Comparison of ENCODE assay signal across 9 mouse cellular contexts in the genomic region with DNA sequence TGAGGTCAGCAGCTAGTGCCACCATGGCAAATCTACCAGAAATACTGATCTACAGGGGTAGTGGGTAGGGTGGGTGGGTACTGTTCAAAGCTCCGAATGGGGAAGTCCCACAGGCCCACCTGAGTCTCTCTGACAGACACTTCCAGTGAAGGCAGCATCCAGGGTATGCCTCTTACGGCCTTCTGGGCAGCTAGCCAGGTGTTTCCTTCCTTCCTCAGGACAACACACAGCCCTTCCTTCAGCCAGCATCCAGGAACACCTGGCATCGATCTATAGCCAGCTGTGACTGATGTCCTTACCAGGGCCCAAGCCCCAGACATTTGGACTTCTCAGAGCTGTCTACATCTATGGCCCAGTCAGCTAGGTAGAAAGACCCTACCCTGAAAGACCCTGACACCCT. TPM values are rescaled to one million over a fixed set of nuclear protein-coding genes. Genes with fewer than 3 reads are reported as not detected.
A peak's percentile ranks its signal among the peaks of the same experiment; 100 is the strongest.
DNase-seq lines count a peak whose midpoint lies in the region; ATAC-seq and TF ChIP-seq lines count a peak whose summit lies in the region.
"Had no signal": no experiment of that assay in that cellular context is flagged by ENCODE, and none has a peak within 500 bp of the region (broad histone marks: within the 10 kb centered on the region; RNA-seq: fewer than 3 reads in every experiment).

No protein-coding gene starts in this region.

- no peak overlapping the region for H3K4me3 ChIP-seq in hindbrain, postnatal 0 days (ENCODE audit: low read length)
- H3K4me3 ChIP-seq in hindbrain, embryonic 13.5 days = no peak overlapping the region
- no peak overlapping the region for H3K4me3 ChIP-seq in intestine, embryonic 15.5 days (replicated peaks)

- H3K4me1 ChIP-seq in hindbrain, postnatal 0 days (ENCODE audit: insufficient read depth, low read length) = peaks cover 35% of the 10 kb centered on the region
- H3K4me1 ChIP-seq in hindbrain, embryonic 13.5 days (replicated peaks) = peaks cover 53% of the 10 kb centered on the region
- peaks cover 23% of the 10 kb centered on the region for H3K4me1 ChIP-seq in intestine, embryonic 15.5 days (replicated peaks)

- DNase-seq in hindbrain, postnatal 0 days (ENCODE audit: low spot score) = no peak
- peak; percentile 14 to 50 for DNase-seq in urinary bladder, postnatal 4 days (ENCODE audit: low spot score in 2 of 2)
- DNase-seq in urinary bladder, adult 2 months (ENCODE audit: low spot score) = no peak
- peak; percentile 83 to 86 for DNase-seq in kidney, postnatal 25 days
- DNase-seq in retina, embryonic 14.5 days (ENCODE audit: low spot score) = no peak
- DNase-seq in c-Kit-positive CD71-positive TER-119-positive erythroid progenitor cells, embryonic 14.5 days (ENCODE audit: low spot score) = no peak

- H3K36me3 ChIP-seq in hindbrain, postnatal 0 days (ENCODE audit: insufficient read depth, low read length) = peaks cover 7% of the 10 kb centered on the region; the same call in 1 of the 2 replicates
- peaks cover 56% of the 10 kb centered on the region for H3K36me3 ChIP-seq in hindbrain, embryonic 13.5 days
- H3K36me3 ChIP-seq in intestine, embryonic 15.5 days = peaks cover 13% of the 10 kb centered on the region

- no peak overlapping the region for H3K4me2 ChIP-seq in hindbrain, postnatal 0 days (ENCODE audit: low read depth, low read length)
- no peak overlapping the region for H3K4me2 ChIP-seq in hindbrain, embryonic 13.5 days
- H3K4me2 ChIP-seq in intestine, embryonic 15.5 days (replicated peaks) = no peak overlapping the region

- no peaks in the 10 kb centered on the region for H3K27me3 ChIP-seq in hindbrain, postnatal 0 days (ENCODE audit: insufficient read depth, low read length)
- H3K27me3 ChIP-seq in hindbrain, embryonic 13.5 days = no peaks in the 10 kb centered on the region
- H3K27me3 ChIP-seq in intestine, embryonic 15.5 days (replicated peaks) = no peaks in the 10 kb centered on the region

- 71% methylated on average over 3 of the region's 3 CpGs for WGBS in hindbrain, postnatal 0 days
- 86% methylated on average over 3 of the region's 3 CpGs for WGBS in hindbrain, embryonic 13.5 days
- WGBS in intestine, embryonic 15.5 days = 68% methylated on average over 3 of the region's 3 CpGs

- peak overlapping the region; percentile 20; the same call in 1 of the 2 replicates for H3K27ac ChIP-seq in hindbrain, postnatal 0 days
- no peak overlapping the region for H3K27ac ChIP-seq in hindbrain, embryonic 13.5 days
- no peak overlapping the region for H3K27ac ChIP-seq in intestine, embryonic 15.5 days
- H3K27ac ChIP-seq: macrophage had no signal

- no peak for TF ChIP-seq CTCF in hindbrain, postnatal 0 days (IDR thresholded peaks at IDR 0.05; ENCODE audit: low read depth)

- no peaks in the 10 kb centered on the region for H3K9me3 ChIP-seq in hindbrain, postnatal 0 days (ENCODE audit: low read length)
- H3K9me3 ChIP-seq in hindbrain, embryonic 13.5 days = no peaks in the 10 kb centered on the region
- H3K9me3 ChIP-seq in intestine, embryonic 15.5 days = no peaks in the 10 kb centered on the region

- no peak for ATAC-seq in hindbrain, postnatal 0 days
- no peak for ATAC-seq in hindbrain, embryonic 13.5 days (ENCODE audit: low FRiP score)
- no peak for ATAC-seq in intestine, embryonic 15.5 days

- no peak overlapping the region for H3K9ac ChIP-seq in hindbrain, postnatal 0 days (replicated peaks; ENCODE audit: low read length)
- no peak overlapping the region for H3K9ac ChIP-seq in hindbrain, embryonic 13.5 days
- H3K9ac ChIP-seq in intestine, embryonic 15.5 days = no peak overlapping the region

RNA-seq across cellular contexts. Expression of a gene that starts 5.0 kb away (rescaled TPM):
- total RNA-seq in hindbrain, postnatal 0 days (2014; rRNA removed) = 73.3 and 99.1 TPM in 2 replicates
- polyA plus RNA-seq in hindbrain, postnatal 0 days (2015; fragmentation: Nextera tagmentation; extraction: Ambion mirVana) = 22.0 and 23.5 TPM in 2 replicates
- 33.5 and 33.6 TPM in 2 replicates for polyA plus RNA-seq in hindbrain, embryonic 13.5 days (2015; fragmentation: Nextera tagmentation; extraction: Ambion mirVana)
- polyA plus RNA-seq in urinary bladder, adult 2 months (2012; rRNA removed) = 78.7 and 85.4 TPM in 2 replicates
- 18.7 and 19.4 TPM in 2 replicates for polyA plus RNA-seq in intestine, embryonic 15.5 days (2015; fragmentation: Nextera tagmentation; extraction: Ambion mirVana)

RNA-seq across cellular contexts. Expression of a gene that starts 13.2 kb away (rescaled TPM):
- total RNA-seq in hindbrain, postnatal 0 days (2014; rRNA removed) = 4.1 and 4.2 TPM in 2 replicates
- 12.7 TPM in 2 replicates for polyA plus RNA-seq in hindbrain, postnatal 0 days (2015; fragmentation: Nextera tagmentation; extraction: Ambion mirVana)
- 19.0 and 19.7 TPM in 2 replicates for polyA plus RNA-seq in hindbrain, embryonic 13.5 days (2015; fragmentation: Nextera tagmentation; extraction: Ambion mirVana)
- polyA plus RNA-seq in urinary bladder, adult 2 months (2012; rRNA removed) = 5.3 and 6.1 TPM in 2 replicates
- 30.1 and 34.4 TPM in 2 replicates for polyA plus RNA-seq in intestine, embryonic 15.5 days (2015; fragmentation: Nextera tagmentation; extraction: Ambion mirVana)

RNA-seq across cellular contexts. Expression of a gene that starts 13.2 kb away (rescaled TPM):
- 0.16 TPM in 1 of 2 replicates, not detected in the other for total RNA-seq in hindbrain, postnatal 0 days (2014; rRNA removed)
- polyA plus RNA-seq in hindbrain, postnatal 0 days (2015; fragmentation: Nextera tagmentation; extraction: Ambion mirVana) = 0.68 and 0.69 TPM in 2 replicates
- polyA plus RNA-seq in hindbrain, embryonic 13.5 days (2015; fragmentation: Nextera tagmentation; extraction: Ambion mirVana) = 0.14 and 0.28 TPM in 2 replicates
- polyA plus RNA-seq in urinary bladder, adult 2 months (2012; rRNA removed) = 0.19 and 0.46 TPM in 2 replicates
- 0.51 and 0.84 TPM in 2 replicates for polyA plus RNA-seq in intestine, embryonic 15.5 days (2015; fragmentation: Nextera tagmentation; extraction: Ambion mirVana)
- polyA plus RNA-seq: macrophage had no signal

Comparison
In these comparisons a context has a peak if more than half of its experiments do, and no peak if none do; other contexts are left out.
1. DNase-seq: peak in urinary bladder, postnatal 4 days (2 of 2) and kidney, postnatal 25 days (2 of 2); none in hindbrain, postnatal 0 days (single experiment), urinary bladder, adult 2 months (single experiment), retina, embryonic 14.5 days (single experiment) and c-Kit-positive CD71-positive TER-119-positive erythroid progenitor cells, embryonic 14.5 days (single experiment).